Mouse (Mus musculus): ENCODE measurements around the gene Bri3.

Bri3 gene

GRCm38 (mm10) chr5:144261829-144262228 lies 17.6 kb downstream of the Bri3 start:
- no peak for DNase-seq (ENCODE audit: low read depth, low spot score)

GRCm38 (mm10) chr5:144263082-144263481 lies 18.8 kb downstream of the Bri3 start:
- DNase-seq (ENCODE audit: low read depth, low spot score) = no peak

DNA sequence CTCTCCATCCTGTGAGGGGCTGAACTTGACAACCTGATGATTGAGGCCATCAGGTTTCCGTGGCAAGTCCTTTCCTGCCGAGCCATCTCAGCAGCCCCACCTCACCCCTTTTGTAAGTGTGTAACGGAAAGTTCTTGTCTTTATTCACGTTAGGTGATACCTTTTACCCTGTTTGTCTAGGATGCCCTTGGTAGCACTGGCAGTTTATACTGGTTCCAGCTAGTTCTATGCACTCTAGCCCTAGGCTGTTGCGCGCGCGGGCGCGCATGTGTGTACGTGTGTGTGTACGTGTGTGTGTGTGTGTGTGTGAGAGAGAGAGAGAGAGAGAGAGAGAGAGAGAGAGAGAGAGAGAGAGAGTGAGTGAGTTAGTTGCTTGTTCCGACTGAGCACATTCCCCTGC lies 19.3 kb downstream of the Bri3 start:
- no peak for DNase-seq (ENCODE audit: low read depth, low spot score)

- peak; percentile 47 for DNase-seq (ENCODE audit: low read depth, low spot score)
Observed at GRCm38 (mm10) chr5:144267535-144268241, 23.5 kb downstream of the Bri3 start.

DNA sequence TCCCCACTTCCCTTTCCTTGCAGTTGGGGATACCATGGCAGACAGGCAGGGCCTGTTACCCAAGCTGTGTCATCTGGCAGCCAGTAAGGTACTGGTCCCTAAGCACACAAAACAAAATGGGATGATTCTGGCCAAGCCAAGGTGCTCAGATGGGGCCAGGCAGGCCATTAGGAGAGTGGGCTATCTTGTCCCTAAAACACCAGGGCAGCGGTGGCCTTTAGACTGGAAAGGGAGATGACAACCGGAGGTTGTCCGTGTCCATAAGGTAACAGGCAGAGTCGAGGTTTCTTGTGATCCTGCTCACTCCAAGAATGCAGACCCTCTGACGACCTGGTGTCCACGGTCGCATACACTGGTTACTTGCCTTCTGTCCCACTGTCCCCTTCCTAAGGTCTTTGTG lies 25.7 kb downstream of the Bri3 start:
- no peak for DNase-seq (ENCODE audit: low read depth, low spot score)

DNA sequence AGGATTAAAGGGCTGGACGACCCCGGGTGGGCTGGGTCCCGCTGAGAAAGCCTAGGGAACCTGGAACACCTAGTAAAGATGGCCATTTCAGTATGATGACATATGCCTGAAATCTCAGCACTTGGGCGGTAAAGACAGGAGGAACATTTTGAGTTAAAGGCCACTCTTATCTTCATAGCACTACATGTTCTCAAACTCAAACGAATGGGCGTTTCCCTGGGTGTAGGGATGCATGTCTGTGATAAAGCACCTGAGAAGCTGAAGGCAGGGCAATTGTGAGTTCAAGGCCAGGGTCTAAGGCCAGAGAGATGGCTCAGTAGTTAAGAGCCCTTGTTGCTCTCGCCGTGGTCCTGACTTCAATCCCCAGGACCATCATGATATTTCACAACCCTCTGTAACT lies 26.2 kb downstream of the Bri3 start:
- DNase-seq (ENCODE audit: low read depth, low spot score) = no peak

GRCm38 (mm10) chr5:144271118-144271517 lies 26.9 kb downstream of the Bri3 start:
- no peak for DNase-seq (ENCODE audit: low read depth, low spot score)

DNA sequence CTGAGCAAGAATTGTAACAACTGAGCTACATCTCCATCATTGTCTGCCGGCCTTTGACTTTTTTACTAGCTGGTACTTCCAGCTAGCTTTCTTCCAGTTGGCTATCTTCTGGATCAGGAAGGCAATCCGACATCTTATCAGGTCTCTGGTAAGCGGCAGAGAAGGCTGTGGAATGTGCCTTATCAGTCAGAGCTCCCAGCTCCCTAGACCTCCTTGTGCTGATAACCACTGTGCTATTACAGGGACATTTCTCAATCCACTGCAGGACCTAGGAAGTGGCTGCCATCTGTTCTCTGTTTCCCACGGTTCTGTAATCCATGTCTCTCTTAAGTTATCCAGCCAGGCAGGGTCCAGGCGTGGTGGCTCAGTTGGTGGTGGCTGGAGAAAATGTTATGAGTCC lies 27.5 kb downstream of the Bri3 start:
- DNase-seq (ENCODE audit: low read depth, low spot score) = no peak

DNA sequence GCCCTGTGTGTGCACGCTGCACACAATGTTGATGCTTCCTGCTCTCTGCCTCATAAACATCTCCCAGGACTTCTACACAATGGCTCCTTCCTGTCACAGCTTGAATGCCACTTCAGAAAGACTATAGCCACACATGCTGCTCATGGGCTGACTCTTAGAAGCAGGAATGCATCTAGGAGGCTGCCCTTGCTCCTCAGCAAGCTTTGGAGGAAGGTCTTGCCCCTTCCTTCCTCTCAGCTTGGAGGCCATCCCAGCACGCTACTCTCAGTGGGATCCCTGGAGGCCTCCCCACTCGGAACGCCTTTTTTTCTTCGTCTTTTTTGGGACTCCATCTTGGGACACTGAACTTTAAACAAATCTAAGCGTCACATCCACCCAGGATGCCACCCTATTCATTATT lies 30.7 kb downstream of the Bri3 start:
- DNase-seq (ENCODE audit: low read depth, low spot score) = no peak

DNA sequence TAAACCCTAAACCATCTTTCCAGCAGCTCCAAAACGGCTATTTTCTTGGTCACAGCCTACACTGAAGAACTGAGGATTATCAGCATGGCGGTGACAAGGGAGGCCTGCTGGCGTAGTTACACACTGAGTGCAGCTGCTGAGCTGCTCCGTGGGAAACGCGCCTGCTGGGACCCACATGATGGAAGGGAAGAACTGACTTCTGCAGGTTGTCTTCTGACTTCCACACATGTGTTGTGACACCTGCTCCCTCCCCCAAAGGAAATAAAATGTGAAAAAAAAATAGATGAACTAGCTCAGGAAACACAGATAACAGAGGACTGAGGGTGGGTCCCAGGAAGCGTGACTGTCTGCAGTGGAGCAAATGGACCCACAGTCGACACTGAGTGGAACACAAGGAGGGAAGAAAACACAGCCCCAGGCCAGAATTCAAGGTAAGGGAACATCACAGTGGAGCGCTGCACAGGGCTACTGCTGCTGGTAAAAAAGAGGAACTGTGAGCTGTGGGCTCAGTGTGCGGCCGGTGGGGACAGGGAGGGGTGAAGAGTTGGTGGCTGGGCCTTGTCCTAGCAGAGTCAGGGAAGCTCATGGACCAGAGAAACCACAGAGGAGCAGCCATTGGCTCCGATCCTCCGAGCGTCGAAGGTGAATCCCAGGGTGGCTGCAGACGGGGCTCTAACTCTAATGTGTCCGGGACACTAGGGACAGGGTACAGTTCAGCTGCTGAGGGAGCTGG lies 32.8 kb downstream of the Bri3 start:
- DNase-seq (ENCODE audit: low read depth, low spot score) = no peak

- no peak for DNase-seq (ENCODE audit: low read depth, low spot score)
Observed at GRCm38 (mm10) chr5:144278374-144278960, 34.2 kb downstream of the Bri3 start.

DNA sequence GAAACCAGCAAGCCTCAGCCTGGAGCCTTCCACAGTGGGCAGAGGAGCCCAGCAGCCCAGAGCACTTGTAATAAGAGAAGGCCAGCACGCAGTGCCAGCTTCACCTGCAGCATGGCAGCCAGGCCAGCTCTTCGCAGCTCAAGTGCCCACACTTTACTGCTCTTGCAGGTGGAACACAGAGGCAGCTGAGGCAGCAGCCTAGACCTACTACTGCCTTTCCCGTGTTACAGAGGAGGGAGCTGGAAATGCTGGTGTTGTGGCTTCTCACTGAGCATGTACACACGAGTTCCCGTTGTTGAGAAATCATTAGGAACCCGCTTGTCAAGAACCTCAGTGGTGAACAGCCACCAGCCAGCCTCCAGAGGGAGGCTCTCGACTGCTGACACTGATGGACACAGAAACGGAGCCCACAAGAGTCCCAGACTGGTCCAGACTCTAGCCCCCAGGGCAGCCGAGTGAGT lies 34.9 kb downstream of the Bri3 start:
- no peak for DNase-seq (ENCODE audit: low read depth, low spot score)

GRCm38 (mm10) chr5:144279926-144280325 lies 35.7 kb downstream of the Bri3 start:
- no peak for DNase-seq (ENCODE audit: low read depth, low spot score)

DNA sequence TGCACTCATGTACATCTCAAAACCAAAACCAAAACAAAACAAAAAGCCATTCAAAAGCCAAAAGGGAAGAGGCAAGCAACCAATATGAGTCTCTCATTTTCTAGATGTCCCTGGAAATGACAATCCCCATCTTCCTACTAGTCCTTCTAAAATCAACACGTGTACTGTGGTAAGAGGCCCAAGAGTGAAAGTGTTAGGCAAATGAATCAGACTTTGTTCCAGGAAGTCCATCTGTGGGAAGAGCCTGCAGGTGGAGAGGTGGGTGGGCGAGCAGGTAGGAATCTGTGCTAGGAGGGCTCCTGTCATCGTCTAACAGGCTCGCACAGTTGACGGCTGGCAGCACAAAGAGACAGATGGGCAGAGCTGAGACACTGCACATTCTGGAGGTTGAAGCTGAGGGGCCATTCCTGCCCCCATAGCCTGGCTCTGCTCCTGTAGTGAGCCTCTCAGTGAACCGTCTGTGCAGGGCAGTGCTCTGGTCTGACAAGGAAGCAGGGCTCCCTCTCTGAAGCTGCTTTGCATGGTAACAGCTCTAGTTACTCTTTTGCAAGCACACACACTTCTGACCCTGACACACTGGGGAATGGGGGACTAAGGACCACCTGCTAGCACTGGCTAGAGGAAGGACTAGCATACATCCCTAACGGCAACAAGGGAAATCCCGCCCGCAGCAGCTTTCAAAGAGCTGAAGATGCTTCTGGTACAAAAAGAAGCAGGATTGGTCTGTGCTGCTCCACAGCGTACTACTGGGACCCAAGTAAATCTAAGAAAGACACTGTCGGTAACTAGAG lies 38.4 kb downstream of the Bri3 start:
- DNase-seq (ENCODE audit: low read depth, low spot score) = no peak

DNA sequence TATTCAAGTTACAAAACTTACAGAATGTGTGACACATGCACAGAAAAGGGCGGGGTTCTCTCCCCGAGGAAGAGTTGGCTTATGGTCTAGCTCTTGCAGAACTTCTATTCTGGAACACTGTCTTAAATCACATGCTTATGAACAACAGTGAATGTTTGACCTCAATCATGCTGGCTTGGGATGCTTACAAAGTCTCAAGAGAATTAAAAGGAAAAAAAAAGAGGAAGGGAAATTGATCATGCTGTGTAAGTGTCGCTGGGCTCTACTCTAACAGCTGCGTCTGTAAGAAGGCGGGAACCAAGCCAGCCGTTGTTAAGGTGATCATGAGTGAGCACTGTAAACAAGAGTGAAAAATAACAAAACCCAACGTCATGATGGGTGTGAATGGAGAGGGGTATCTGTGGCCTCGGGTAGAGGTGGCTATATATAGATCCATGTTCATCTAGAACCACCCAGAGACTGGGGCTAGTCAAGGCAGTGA lies 39.4 kb downstream of the Bri3 start:
- DNase-seq (ENCODE audit: low read depth, low spot score) = no peak

DNA sequence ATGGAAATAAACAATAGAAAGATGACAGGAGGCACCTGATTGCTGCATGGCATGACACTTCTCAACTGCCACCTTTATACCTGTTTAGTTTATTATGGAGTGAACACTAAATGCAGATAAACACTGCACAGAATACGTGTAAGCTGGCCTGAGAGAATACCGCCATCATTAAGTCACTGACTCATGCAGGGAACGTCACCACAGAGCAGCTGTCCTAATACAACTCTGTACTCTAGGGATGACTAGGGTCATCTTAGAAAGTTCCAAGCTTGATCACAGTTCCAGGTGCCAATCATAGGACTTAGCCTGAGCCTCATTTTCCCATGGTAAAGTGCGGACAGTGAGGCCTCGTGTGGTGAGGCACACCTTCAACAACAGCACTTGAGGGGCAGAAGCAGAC lies 40.4 kb downstream of the Bri3 start:
- DNase-seq (ENCODE audit: low read depth, low spot score) = no peak

GRCm38 (mm10) chr5:144286591-144287266 lies 42.5 kb downstream of the Bri3 start:
- no peak for DNase-seq (ENCODE audit: low read depth, low spot score)

GRCm38 (mm10) chr5:144287267-144287820 lies 43.1 kb downstream of the Bri3 start:
- no peak for DNase-seq (ENCODE audit: low read depth, low spot score)

GRCm38 (mm10) chr5:144288391-144288790 lies 44.2 kb downstream of the Bri3 start:
- DNase-seq (ENCODE audit: low read depth, low spot score) = no peak

GRCm38 (mm10) chr5:144289769-144290440 lies 45.7 kb downstream of the Bri3 start:
- DNase-seq (ENCODE audit: low read depth, low spot score) = no peak
